Mouse (Mus musculus) liver, embryonic 13.5 days (tissue): ENCODE measurements around the gene Phf11d. TPM values are rescaled to one million over a fixed set of nuclear protein-coding genes. Genes with fewer than 3 reads are reported as not detected.
"Not testable (repeated sequence)": the region's sequence is repeated elsewhere in the genome, so short reads cannot be mapped to it uniquely, and the experiment has no call there.

Experiments
- ATAC-seq: fragments of 200-750 bp; cut with Nextera tagmentation; 2 replicates; pipeline ENCODE4 v1.8.0; 2017; ENCODE audit warnings: low read depth, mild to moderate bottlenecking, moderate number of reproducible peaks, moderate library complexity
- DNase-seq: peaks from one replicate; pipeline ENCODE4 v3.0.0; 2022
- H3K27ac ChIP-seq: fragments of 300-500 bp; sonication (generic); 2 replicates; pipeline ENCODE4 v1.5.1; 2015; ENCODE audit warnings: moderate library complexity, mild to moderate bottlenecking, inconsistent platforms
- H3K27me3 ChIP-seq: fragments of 300-500 bp; sonication (generic); 2 replicates; pipeline ENCODE4 v1.6.1; 2015; ENCODE audit warnings: mild to moderate bottlenecking, inconsistent platforms
- H3K36me3 ChIP-seq: fragments of 300-500 bp; sonication (generic); 2 replicates; pipeline ENCODE4 v1.6.1; 2015; ENCODE audit warnings: mild to moderate bottlenecking, inconsistent platforms
- H3K4me1 ChIP-seq: fragments of 300-500 bp; sonication (generic); replicated peaks from 2 replicates; pipeline ENCODE4 v1.6.1; 2015; ENCODE audit warnings: inconsistent platforms
- H3K4me2 ChIP-seq: fragments of 300-500 bp; sonication (generic); 2 replicates; pipeline ENCODE4 v1.6.1; 2015; ENCODE audit warnings: inconsistent platforms, mild to moderate bottlenecking, moderate library complexity
- H3K4me3 ChIP-seq: fragments of 300-500 bp; sonication (generic); replicated peaks from 2 replicates; pipeline ENCODE4 v1.5.1; 2015; ENCODE audit warnings: mild to moderate bottlenecking, inconsistent platforms
- H3K9ac ChIP-seq: fragments of 300-500 bp; sonication (generic); 2 replicates; pipeline ENCODE4 v1.6.1; 2015; ENCODE audit warnings: mild to moderate bottlenecking, inconsistent platforms
- H3K9me3 ChIP-seq: fragments of 300-500 bp; sonication (generic); replicated peaks from 2 replicates; pipeline ENCODE4 v1.6.1; 2016; ENCODE audit warnings: inconsistent platforms
- WGBS: fragments of 180-500 bp; shearing (Covaris S2); methylation state at CpG from one replicate; pipeline ENCODE4 v1.1.7; 2015; ENCODE audit not compliant: insufficient replicate concordance; 5-methylcytosine and 5-hydroxymethylcytosine counted together
- polyA plus RNA-seq: library from polyadenylated mRNA; unstranded; fragments of >200 nt; fragmentation: Nextera tagmentation; extraction: Ambion mirVana; gene quantifications from 2 replicates; pipeline ENCODE4 v1.2.1, GENCODE M21; 2015

Phf11d gene
- polyA plus RNA-seq, 1 experiment from 2014 or later, result 1.4 TPM

GRCm38 (mm10) chr14:59330499-59330898 lies 34.8 kb downstream of the Phf11d start:
- not testable (repeated sequence) for H3K27me3 ChIP-seq, H3K4me3 ChIP-seq, DNase-seq, H3K9ac ChIP-seq, H3K27ac ChIP-seq, ATAC-seq, H3K4me2 ChIP-seq, H3K4me1 ChIP-seq, H3K36me3 ChIP-seq, H3K9me3 ChIP-seq
- WGBS, result 43% methylated on average over 3 of the region's 3 CpGs

- not testable (repeated sequence) for ATAC-seq, H3K9ac ChIP-seq, H3K4me3 ChIP-seq, DNase-seq, H3K36me3 ChIP-seq, H3K9me3 ChIP-seq, H3K27ac ChIP-seq, H3K27me3 ChIP-seq, H3K4me2 ChIP-seq, H3K4me1 ChIP-seq
- WGBS, result 71% methylated on average over 6 of the region's 6 CpGs
Measured at GRCm38 (mm10) chr14:59319970-59320369, 45.3 kb downstream of the Phf11d start.

GRCm38 (mm10) chr14:59319036-59319435 lies 46.2 kb downstream of the Phf11d start:
- H3K9ac ChIP-seq, H3K4me2 ChIP-seq, H3K4me3 ChIP-seq, H3K27ac ChIP-seq, H3K9me3 ChIP-seq, DNase-seq, H3K27me3 ChIP-seq, H3K4me1 ChIP-seq, ATAC-seq, H3K36me3 ChIP-seq: not testable (repeated sequence)
- WGBS, result 68% methylated on average over 3 of the region's 3 CpGs

Other genes starting within 250 kb of the Phf11d start
- gene 1700129C05Rik, start 222.6 kb downstream of the Phf11d start, polyA plus RNA-seq, result not detected in 2 replicates
- gene Gm5142, start 186.7 kb downstream of the Phf11d start, polyA plus RNA-seq, result not detected in 2 replicates
- 17.5 and 23.1 TPM in 2 replicates for gene Rcbtb1, start 164.3 kb downstream of the Phf11d start, polyA plus RNA-seq
- gene Gm6904, start 105.3 kb downstream of the Phf11d start, polyA plus RNA-seq, result not detected in 2 replicates
- 0.08 and 0.32 TPM in 2 replicates for gene Phf11a, start 67.9 kb downstream of the Phf11d start, polyA plus RNA-seq
- gene Phf11b, start 24.1 kb downstream of the Phf11d start, polyA plus RNA-seq, result 0.77 and 1.3 TPM in 2 replicates
- 0.45 and 0.57 TPM in 2 replicates for gene Phf11c, start 29.9 kb upstream of the Phf11d start, polyA plus RNA-seq
- 9.9 and 10.8 TPM in 2 replicates for gene Setdb2, start 75.4 kb upstream of the Phf11d start, polyA plus RNA-seq
- 30.7 and 39.7 TPM in 2 replicates for gene Cab39l, start 75.5 kb upstream of the Phf11d start, polyA plus RNA-seq
- 17.3 and 19.6 TPM in 2 replicates for gene Cdadc1, start 232.5 kb upstream of the Phf11d start, polyA plus RNA-seq